Mouse (Mus musculus) limb, embryonic 11.5 days (tissue): ENCODE results near the gene Timeless. TPM values are rescaled to one million over a fixed set of nuclear protein-coding genes. Genes with fewer than 3 reads are reported as not detected.
"Not testable (repeated sequence)": the region's sequence is repeated elsewhere in the genome, so short reads cannot be mapped to it uniquely, and the experiment has no call there.

Experiments used
- ATAC-seq: fragments of 200-750 bp; cut with Nextera tagmentation; 2 replicates; pipeline ENCODE4 v1.8.0; 2017; ENCODE audit warnings: low read depth; ENCODE audit not compliant: insufficient number of reproducible peaks, low FRiP score, low TSS enrichment
- DNase-seq: peaks from one replicate; pipeline ENCODE4 v3.0.0-alpha.2; 2015; ENCODE audit warnings: low spot score
- H3K27ac ChIP-seq: fragments of 300-500 bp; sonication (generic); replicated peaks from 2 replicates; pipeline ENCODE4 v1.5.1; 2014; ENCODE audit warnings: low read depth, mild to moderate bottlenecking, low read length
- H3K27me3 ChIP-seq: fragments of 300-500 bp; sonication (generic); 2 replicates; pipeline ENCODE4 v1.6.1; 2014; ENCODE audit warnings: mild to moderate bottlenecking, low read length, mixed read lengths; ENCODE audit not compliant: control insufficient read depth, insufficient read depth
- H3K36me3 ChIP-seq: fragments of 300-500 bp; sonication (generic); 2 replicates; pipeline ENCODE4 v1.6.1; 2014; ENCODE audit warnings: mild to moderate bottlenecking, low read length, moderate library complexity, mixed read lengths; ENCODE audit not compliant: control insufficient read depth, insufficient read depth
- H3K4me1 ChIP-seq: fragments of 300-500 bp; sonication (generic); 2 replicates; pipeline ENCODE4 v1.6.1; 2014; ENCODE audit warnings: low read length, mixed read lengths; ENCODE audit not compliant: control insufficient read depth, insufficient read depth
- H3K4me2 ChIP-seq: fragments of 300-500 bp; sonication (generic); 2 replicates; pipeline ENCODE4 v1.6.1; 2014; ENCODE audit warnings: low read depth, mild to moderate bottlenecking, moderate library complexity; ENCODE audit not compliant: severe bottlenecking
- H3K4me3 ChIP-seq: fragments of 300-500 bp; sonication (generic); 2 replicates; pipeline ENCODE4 v1.5.1; 2014; ENCODE audit warnings: low read depth, low read length
- H3K9ac ChIP-seq: fragments of 300-500 bp; sonication (generic); 2 replicates; pipeline ENCODE4 v1.6.1; 2014; ENCODE audit warnings: mild to moderate bottlenecking, low read length
- H3K9me3 ChIP-seq: fragments of 300-500 bp; sonication (generic); 2 replicates; pipeline ENCODE4 v1.6.1; 2016; ENCODE audit warnings: low read length; ENCODE audit not compliant: control insufficient read depth
- WGBS: fragments of 180-500 bp; shearing (Covaris S2); extraction: QIAGEN DNeasy Blood & Tissue Kit; methylation state at CpG from one replicate; pipeline ENCODE4 v1.1.7; 2014; 5-methylcytosine and 5-hydroxymethylcytosine counted together
- polyA plus RNA-seq: library from polyadenylated mRNA; unstranded; fragments of >200 nt; fragmentation: Nextera tagmentation; extraction: Ambion mirVana; gene quantifications from 2 replicates; pipeline ENCODE4 v1.2.1, GENCODE M21; 2014

Gene Timeless
- polyA plus RNA-seq: 92.9 and 95.6 TPM in 2 replicates

DNA sequence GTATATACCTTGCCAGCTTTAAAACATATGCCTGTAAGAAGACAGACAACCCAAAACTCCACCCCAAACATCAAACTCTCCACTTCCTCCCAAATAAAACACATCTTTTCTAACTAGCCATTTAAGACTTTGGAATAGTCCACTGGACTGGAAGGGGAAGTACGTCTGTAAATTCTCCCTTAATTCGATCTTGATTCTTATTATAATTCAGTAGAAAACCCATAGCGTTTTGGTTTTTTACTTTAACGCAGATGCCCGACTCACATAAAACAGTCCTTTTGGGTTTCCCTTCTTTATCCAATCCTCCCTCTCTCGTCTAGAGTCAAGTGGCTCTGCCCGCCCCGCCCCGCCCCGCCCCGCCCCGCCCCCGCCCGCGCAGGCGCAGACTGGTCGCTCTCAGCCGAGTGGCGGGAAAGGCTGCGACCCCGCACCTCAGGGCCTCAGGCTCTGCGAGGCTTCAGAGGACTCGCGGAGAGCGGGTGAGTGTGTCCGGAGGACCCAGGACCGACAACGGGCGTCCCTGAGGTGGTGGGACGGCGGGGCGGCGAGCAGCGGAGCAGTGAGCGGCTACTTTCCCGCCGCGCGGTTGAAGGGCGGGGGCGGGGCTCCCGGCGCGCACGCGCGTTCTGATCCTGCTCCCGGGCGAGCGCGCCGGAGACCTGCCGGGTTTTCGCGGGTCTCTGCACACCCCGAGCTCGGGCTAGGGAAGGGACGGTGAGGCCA, at the start of gene Timeless:
Timeless (plus strand) TSS at position 369 of the 723 bp plus-strand sequence.
- Histone ChIP-seq H3K4me1 (peaks cover 17% of the 10 kb centered on the region), H3K9ac (peak within 1 kb of the TSS; percentile 97), H3K36me3 (peaks cover 2% of the 10 kb centered on the region; the same call in 1 of the 2 replicates), H3K9me3 (no peaks in the 10 kb centered on the region), H3K4me3 (peak within 1 kb of the TSS; percentile 81), H3K27me3 (no peaks in the 10 kb centered on the region), H3K4me2 (peak within 1 kb of the TSS; percentile 68), H3K27ac (peak within 1 kb of the TSS; percentile 96)
- ATAC-seq (peak; percentile 83), DNase-seq (peak; percentile 88)
- WGBS: under 1% methylated on average over 45 of the region's 58 CpGs

DNA sequence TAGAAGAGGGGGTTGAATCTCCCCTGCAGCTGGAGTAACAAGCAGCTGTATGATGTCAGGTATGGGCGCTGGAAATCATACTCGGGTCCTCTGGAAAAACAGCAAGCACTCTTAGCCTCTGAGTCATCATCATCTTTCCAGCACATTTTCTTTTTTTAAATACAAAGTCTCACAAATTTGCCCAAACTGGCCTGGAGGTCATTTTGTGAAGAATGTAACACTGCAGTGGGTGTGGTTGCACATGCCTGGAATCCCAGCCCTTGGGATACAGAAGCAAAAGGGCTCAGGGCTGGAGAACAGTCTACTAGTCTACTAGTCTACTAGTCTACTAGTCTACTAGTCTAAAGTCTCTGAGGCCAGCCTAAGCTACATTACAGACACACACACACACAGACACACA, 47.6 kb upstream of the Timeless start:
- H3K36me3 ChIP-seq: no peaks in the 10 kb centered on the region
- no peak overlapping the region for H3K27ac ChIP-seq
- ATAC-seq (no peak), DNase-seq (no peak)
- no peak overlapping the region for H3K4me3 ChIP-seq
- H3K4me1 ChIP-seq: peaks cover 5% of the 10 kb centered on the region; the same call in 1 of the 2 replicates
- H3K9me3 ChIP-seq: no peaks in the 10 kb centered on the region
- 97% methylated on average over 2 of the region's 2 CpGs for WGBS
- H3K4me2 ChIP-seq: no peak overlapping the region
- H3K9ac ChIP-seq: no peak overlapping the region
- H3K27me3 ChIP-seq: no peaks in the 10 kb centered on the region

DNA sequence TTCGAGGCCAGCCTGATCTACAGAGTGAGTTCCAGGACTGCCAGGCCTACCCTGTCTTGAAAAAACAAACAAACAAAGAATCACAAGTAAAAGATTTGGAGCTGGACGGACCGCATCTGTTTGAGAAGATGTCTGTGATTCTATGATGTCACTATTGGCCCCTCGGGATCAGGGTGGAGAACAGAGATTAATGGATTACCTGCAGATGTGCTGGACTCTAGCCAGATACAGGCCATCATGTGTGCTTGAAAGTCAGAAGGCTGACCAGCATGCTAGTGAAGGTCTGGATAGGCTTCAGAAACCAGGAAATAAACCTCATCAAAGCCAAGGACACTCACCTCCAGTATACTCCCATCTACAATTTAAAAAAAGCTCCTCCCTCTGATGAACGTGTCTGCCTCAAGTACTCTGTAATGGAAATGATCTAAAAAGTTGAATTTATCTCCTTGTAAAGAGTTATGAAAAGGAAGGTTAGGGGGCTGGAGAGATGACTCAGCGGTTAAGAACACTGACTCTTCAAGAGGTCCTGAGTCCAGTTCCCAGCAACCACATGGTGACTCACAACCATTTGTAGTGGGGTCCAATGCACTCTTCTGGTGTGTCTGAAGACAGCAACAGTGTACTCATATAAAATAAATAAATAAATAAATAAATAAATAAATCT, 46.5 kb upstream of the Timeless start:
- Histone ChIP-seq H3K9me3 (no peaks in the 10 kb centered on the region), H3K9ac (no peak overlapping the region), H3K4me2 (no peak overlapping the region), H3K4me1 (no peaks in the 10 kb centered on the region), H3K4me3 (no peak overlapping the region), H3K27me3 (no peaks in the 10 kb centered on the region), H3K36me3 (no peaks in the 10 kb centered on the region), H3K27ac (no peak overlapping the region)
- DNase-seq: no peak
- peak; percentile 11; the same call in 1 of the 2 replicates for ATAC-seq
- 85% methylated on average over 6 of the region's 6 CpGs for WGBS

DNA sequence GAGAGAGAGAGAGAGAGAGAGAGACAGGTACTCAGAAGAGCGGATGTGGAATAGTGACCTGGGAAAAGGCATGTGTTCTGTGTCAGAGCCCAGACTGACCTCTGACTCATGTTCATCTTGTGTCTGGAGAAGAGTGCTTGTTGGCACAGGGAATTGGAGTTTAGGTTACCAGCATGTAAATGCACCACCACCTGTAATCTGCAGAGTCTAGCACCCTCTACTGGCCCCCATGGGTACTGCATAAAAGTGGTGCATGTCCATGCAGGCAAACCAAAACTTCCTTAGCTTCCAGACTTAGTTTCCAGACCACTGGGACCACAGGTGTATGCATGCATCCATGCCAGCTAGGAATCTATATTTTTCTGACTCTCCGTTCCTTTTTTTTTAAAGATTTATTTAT, 45.9 kb upstream of the Timeless start:
- H3K36me3 ChIP-seq: no peaks in the 10 kb centered on the region
- H3K4me2 ChIP-seq: no peak overlapping the region
- no peak overlapping the region for H3K9ac ChIP-seq
- DNase-seq: peak; percentile 96
- no peak overlapping the region for H3K4me3 ChIP-seq
- no peaks in the 10 kb centered on the region for H3K27me3 ChIP-seq
- H3K27ac ChIP-seq: no peak overlapping the region
- no peaks in the 10 kb centered on the region for H3K9me3 ChIP-seq
- peak; percentile 55 for ATAC-seq
- WGBS: 67% methylated on average over 2 of the region's 2 CpGs
- H3K4me1 ChIP-seq: no peaks in the 10 kb centered on the region

DNA sequence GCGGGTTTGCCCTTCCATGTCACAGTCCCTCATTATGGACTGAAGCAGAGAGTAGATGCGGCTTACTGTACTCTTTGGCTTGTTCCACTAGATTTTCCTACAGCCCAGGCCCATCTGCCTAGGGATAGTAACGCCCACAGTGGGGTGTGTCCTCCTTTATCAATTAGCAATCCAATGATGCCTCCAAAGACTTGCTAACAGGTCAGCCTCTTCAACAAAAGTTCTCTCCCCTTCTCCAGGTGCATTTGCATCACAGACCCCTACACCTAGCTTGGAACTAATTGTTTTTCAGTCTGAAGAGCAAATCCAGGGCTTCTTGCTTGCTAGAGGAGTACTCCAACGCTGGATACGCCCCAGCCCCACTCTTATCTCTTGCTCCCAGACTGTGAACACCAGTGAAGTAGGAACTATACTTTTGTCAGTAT, 44.7 kb upstream of the Timeless start:
- no peak for ATAC-seq
- 68% methylated on average over 5 of the region's 5 CpGs for WGBS
- no peak overlapping the region for H3K9ac ChIP-seq

DNA sequence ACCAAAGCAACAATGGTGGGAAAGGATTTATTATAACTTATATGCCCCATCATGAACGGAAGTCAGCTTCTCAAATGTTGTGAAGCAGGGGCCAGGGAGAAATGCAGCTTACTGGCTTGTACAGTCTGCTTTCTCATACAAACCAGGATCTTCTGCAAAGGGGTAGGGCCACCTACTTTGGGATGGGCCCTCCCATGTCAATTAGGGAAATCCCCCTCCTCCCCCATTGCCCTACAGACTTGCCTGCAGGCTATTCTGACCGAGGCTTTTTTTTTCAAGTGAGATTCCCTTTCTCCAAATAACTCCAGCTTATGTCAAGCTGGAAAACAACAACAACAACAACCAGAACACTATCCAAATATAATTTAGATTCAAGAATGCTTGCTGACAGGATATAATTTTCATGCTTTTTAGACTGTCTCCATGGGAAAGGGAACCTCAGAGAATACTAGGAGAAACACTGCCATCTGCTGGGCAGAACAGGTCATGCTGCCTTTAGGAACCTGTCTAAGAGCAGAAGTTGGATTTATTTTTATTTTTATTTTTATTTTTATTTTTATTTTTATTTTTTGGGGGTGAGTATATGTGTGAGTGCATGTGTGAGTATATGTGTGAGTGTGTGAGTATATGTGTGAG, 43.5 kb upstream of the Timeless start:
- 42% methylated on average over 2 of the region's 2 CpGs for WGBS
- Histone ChIP-seq H3K36me3 (no peaks in the 10 kb centered on the region), H3K9ac (no peak overlapping the region), H3K4me1 (no peaks in the 10 kb centered on the region), H3K27ac (no peak overlapping the region), H3K4me2 (no peak overlapping the region), H3K27me3 (no peaks in the 10 kb centered on the region), H3K4me3 (no peak overlapping the region), H3K9me3 (no peaks in the 10 kb centered on the region)
- ATAC-seq (no peak), DNase-seq (peak; percentile 84)

More for the DNA sequence above, 44.7 kb upstream of the Timeless start:
- H3K27ac ChIP-seq: no peak overlapping the region
- no peaks in the 10 kb centered on the region for H3K36me3 ChIP-seq
- H3K4me2 ChIP-seq: no peak overlapping the region
- H3K4me3 ChIP-seq: no peak overlapping the region
- no peaks in the 10 kb centered on the region for H3K9me3 ChIP-seq
- H3K27me3 ChIP-seq: no peaks in the 10 kb centered on the region
- no peak for DNase-seq
- no peaks in the 10 kb centered on the region for H3K4me1 ChIP-seq

DNA sequence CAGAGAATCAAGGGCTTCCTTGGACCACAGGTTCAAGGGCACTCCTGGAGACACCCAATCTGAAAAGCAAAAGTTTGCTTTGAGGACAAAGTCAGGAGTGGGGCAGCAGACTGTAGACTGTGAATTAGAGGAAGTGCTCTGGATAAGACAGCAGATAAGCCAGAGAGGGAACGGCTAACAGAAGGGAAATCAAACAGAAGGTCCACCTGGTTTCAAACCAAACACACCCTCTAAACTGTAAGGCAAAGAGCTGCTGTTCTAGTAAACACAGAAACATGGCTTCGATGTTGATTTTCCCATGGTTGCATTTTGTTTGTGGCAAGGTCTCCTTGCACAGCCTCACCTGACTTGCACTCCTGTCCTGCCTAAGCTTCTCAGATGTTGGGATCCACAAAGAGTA, 40.4 kb upstream of the Timeless start:
- DNase-seq: no peak
- 62% methylated on average over 2 of the region's 2 CpGs for WGBS
- H3K27ac ChIP-seq: no peak overlapping the region
- no peaks in the 10 kb centered on the region for H3K36me3 ChIP-seq
- H3K27me3 ChIP-seq: peaks cover 13% of the 10 kb centered on the region
- H3K9me3 ChIP-seq: no peaks in the 10 kb centered on the region; the same call in 1 of the 2 replicates
- H3K4me3 ChIP-seq: no peak overlapping the region
- peaks cover 8% of the 10 kb centered on the region; the same call in 1 of the 2 replicates for H3K4me1 ChIP-seq
- no peak for ATAC-seq
- no peak overlapping the region for H3K4me2 ChIP-seq
- no peak overlapping the region for H3K9ac ChIP-seq

DNA sequence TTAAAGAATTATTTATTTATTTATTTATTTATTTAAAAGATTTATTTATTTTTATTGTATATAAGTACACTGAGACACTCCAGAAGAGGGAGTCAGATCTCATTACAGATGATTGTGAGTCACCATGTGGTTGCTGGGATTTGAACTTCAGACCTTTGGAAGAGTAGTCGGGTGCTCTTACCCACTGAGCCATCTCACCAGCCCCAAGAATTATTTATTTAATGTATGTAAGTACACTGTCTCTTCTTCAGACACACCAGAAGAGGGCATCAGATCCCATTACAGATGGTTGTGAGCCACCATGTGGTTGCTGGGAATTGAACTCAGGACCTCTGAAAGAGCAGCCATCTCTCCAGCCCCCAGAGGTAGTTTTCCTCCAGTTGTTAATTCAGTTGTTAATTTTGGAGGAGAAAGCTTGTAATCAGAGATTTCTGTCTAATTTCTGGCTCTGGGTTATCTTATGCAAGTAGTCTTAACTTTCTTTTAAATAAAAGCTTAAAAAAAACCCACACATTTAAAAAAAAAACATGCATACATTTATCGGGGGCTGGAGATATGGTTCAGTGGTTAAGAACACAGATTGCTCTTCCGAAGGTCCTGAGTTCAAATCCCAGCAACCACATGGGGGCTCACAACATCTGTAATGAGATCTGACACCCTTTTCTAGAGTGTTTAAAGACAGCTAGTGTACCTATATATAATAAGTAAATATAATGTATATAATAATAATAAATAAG, 39.7 kb upstream of the Timeless start:
- H3K4me1 ChIP-seq, ATAC-seq, H3K9ac ChIP-seq, H3K4me3 ChIP-seq, H3K9me3 ChIP-seq, H3K4me2 ChIP-seq, DNase-seq, H3K36me3 ChIP-seq, H3K27ac ChIP-seq: not testable (repeated sequence)
- peaks cover 13% of the 10 kb centered on the region for H3K27me3 ChIP-seq
- 95% methylated on average over 3 of the region's 3 CpGs for WGBS
